Mouse (Mus musculus): ENCODE results near the gene Slc37a2. TPM values are rescaled to one million over a fixed set of nuclear protein-coding genes. Genes with fewer than 3 reads are reported as not detected.

Slc37a2 gene
- total RNA-seq, 4 experiments from 2014 or later: 49.8 to 52.3 (median 50.9) TPM

- no peak for DNase-seq
Measured at GRCm38 (mm10) chr9:37214327-37215060, 41.0 kb downstream of the Slc37a2 start.

GRCm38 (mm10) chr9:37213060-37213738 is 42.3 kb downstream of the Slc37a2 start:
- DNase-seq: no peak

- peak; percentile 94 for DNase-seq
Measured at GRCm38 (mm10) chr9:37207929-37208411, 47.6 kb downstream of the Slc37a2 start, which contains the start of gene Tmem218. Tmem218 (plus strand) TSS chr9:37208223.

GRCm38 (mm10) chr9:37203884-37204283 is 51.7 kb downstream of the Slc37a2 start:
- DNase-seq: no peak

GRCm38 (mm10) chr9:37200414-37200813 is 55.1 kb downstream of the Slc37a2 start:
- DNase-seq: no peak

GRCm38 (mm10) chr9:37197067-37197466 is 58.5 kb downstream of the Slc37a2 start:
- no peak for DNase-seq

- DNase-seq: no peak
Measured at GRCm38 (mm10) chr9:37188024-37188423, 67.5 kb downstream of the Slc37a2 start.

- DNase-seq: no peak
Measured at GRCm38 (mm10) chr9:37187407-37187806, 68.1 kb downstream of the Slc37a2 start.

- no peak for DNase-seq
Measured at GRCm38 (mm10) chr9:37183176-37183575, 72.4 kb downstream of the Slc37a2 start.

- no peak for DNase-seq
Measured at GRCm38 (mm10) chr9:37181596-37181995, 73.9 kb downstream of the Slc37a2 start.

GRCm38 (mm10) chr9:37179596-37179995 is 75.9 kb downstream of the Slc37a2 start:
- DNase-seq: no peak

GRCm38 (mm10) chr9:37178911-37179310 is 76.6 kb downstream of the Slc37a2 start:
- no peak for DNase-seq

Other genes with a start within 250 kb of the Slc37a2 start
- 1 to 10 TPM; 3.0 to 5.4 (median 5.4) TPM for gene Pknox2, start 108.3 kb downstream of the Slc37a2 start, total RNA-seq (2022)
- gene Tmem218, start 47.5 kb downstream of the Slc37a2 start, total RNA-seq (2022): 1 to 10 TPM; 5.3 to 9.6 (median 7.4) TPM
- gene Ccdc15, start 92.7 kb upstream of the Slc37a2 start, total RNA-seq (2022): 1 to 10 TPM; 2.8 to 5.3 (median 3.9) TPM
- gene Hepacam, start 111.6 kb upstream of the Slc37a2 start, total RNA-seq (2022): under 1 TPM in 3 of 4 experiments, not detected in 1; 0.14 to 0.31 (median 0.30) TPM
- gene Robo4, start 146.2 kb upstream of the Slc37a2 start, total RNA-seq (2022): 10 to 100 TPM; 24.3 to 37.8 (median 29.3) TPM
- gene Robo3, start 177.5 kb upstream of the Slc37a2 start, total RNA-seq (2022): 1 to 10 TPM; 1.3 to 2.1 (median 1.7) TPM
- 10 to 100 TPM; 17.2 to 33.2 (median 22.6) TPM for gene Msantd2, start 233.6 kb upstream of the Slc37a2 start, total RNA-seq (2022)